In the genomic region with DNA sequence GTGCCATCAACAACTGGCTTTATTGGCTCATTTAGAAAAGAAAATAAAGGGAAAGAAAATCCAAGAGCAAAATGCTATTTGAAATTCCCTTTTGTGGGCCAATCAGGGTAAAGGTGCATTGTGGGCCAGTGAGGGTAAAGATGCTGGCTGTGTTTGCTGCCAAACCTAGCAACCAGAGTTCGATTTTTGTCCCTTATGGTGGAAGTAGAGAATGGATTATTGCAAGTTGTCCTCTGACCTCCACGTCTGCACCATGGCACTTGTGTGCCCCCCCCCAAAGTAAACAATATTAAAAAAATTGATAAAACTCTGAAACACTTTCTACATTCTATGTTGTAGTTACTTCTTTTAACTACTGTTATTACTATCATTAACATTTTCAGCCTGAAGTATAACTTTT, we compare ENCODE assay signal across 19 mouse cellular contexts.
A peak's percentile ranks its signal among the peaks of the same experiment; 100 is the strongest.
DNase-seq lines count a peak whose midpoint lies in the region; ATAC-seq and TF ChIP-seq lines count a peak whose summit lies in the region.
"Had no signal": no experiment of that assay in that cellular context is flagged by ENCODE, and none has a peak within 500 bp of the region (broad histone marks: within the 10 kb centered on the region; RNA-seq: fewer than 3 reads in every experiment).

No protein-coding gene starts in this region.

- H3K4me3 ChIP-seq in liver, adult 2 months (ENCODE audit: insufficient read depth, low read depth, low read length): no peak overlapping the region
- no peak overlapping the region for H3K4me3 ChIP-seq in midbrain, embryonic 16.5 days (ENCODE audit: low read depth, low read length)
- H3K4me3 ChIP-seq in midbrain, embryonic 11.5 days (ENCODE audit: low read depth, low read length): no peak overlapping the region
- H3K4me3 ChIP-seq: embryonic facial prominence, embryonic 10.5 days; embryonic facial prominence, embryonic 13.5 days; erythroblast, embryonic 14.5 days; hindbrain, embryonic 12.5 days had no signal

- DNase-seq in heart, adult 11 months: peak; percentile 57
- DNase-seq in heart, adult 18-20 months: no peak
- peak; percentile 90 for DNase-seq in liver, adult 2 months (ENCODE audit: extremely low read depth, low read depth, low spot score)
- DNase-seq in liver: no peak
- DNase-seq in midbrain, embryonic 11.5 days (ENCODE audit: low spot score, missing footprints): no peak
- DNase-seq: adrenal gland, adult 8-10 months; cerebellum, adult 11-12 months; cerebellum, adult 8-10 months; embryo, embryonic 11 days; gastrocnemius, postnatal 10 days; gastrocnemius, postnatal 36 days had no signal

- H3K79me2 ChIP-seq in liver, adult 2 months (ENCODE audit: control insufficient read depth, insufficient read depth, low read length): no peaks in the 10 kb centered on the region

- ATAC-seq in midbrain, embryonic 16.5 days: no peak
- ATAC-seq in midbrain, embryonic 11.5 days (ENCODE audit: low FRiP score): no peak
- ATAC-seq: hindbrain, postnatal 0 days; inflammation-experienced regulatory T-cells, adult 6 months; intestine, embryonic 16.5 days had no signal

- H3K27me3 ChIP-seq in liver, adult 2 months (ENCODE audit: control insufficient read depth, insufficient read depth, low read length): no peaks in the 10 kb centered on the region
- H3K27me3 ChIP-seq in midbrain, embryonic 16.5 days (ENCODE audit: control insufficient read depth, insufficient read depth, low read depth, low read length): no peaks in the 10 kb centered on the region
- H3K27me3 ChIP-seq in midbrain, embryonic 11.5 days (ENCODE audit: control insufficient read depth, insufficient read depth, low read length): no peaks in the 10 kb centered on the region
- H3K27me3 ChIP-seq: embryonic facial prominence, embryonic 13.5 days; hindbrain, embryonic 12.5 days had no signal

- 17% methylated on average over 2 of the region's 2 CpGs for WGBS in liver, adult 2 months
- 52% methylated on average over 2 of the region's 2 CpGs for WGBS in midbrain, embryonic 16.5 days
- 43% methylated on average over 2 of the region's 2 CpGs for WGBS in midbrain, embryonic 11.5 days

- no peaks in the 10 kb centered on the region for H3K36me3 ChIP-seq in liver, adult 2 months (ENCODE audit: control insufficient read depth, insufficient read depth, low read length)
- no peaks in the 10 kb centered on the region for H3K36me3 ChIP-seq in midbrain, embryonic 16.5 days (ENCODE audit: control insufficient read depth, insufficient read depth, low read length)
- no peaks in the 10 kb centered on the region for H3K36me3 ChIP-seq in midbrain, embryonic 11.5 days (ENCODE audit: control insufficient read depth, insufficient read depth, low read length)
- H3K36me3 ChIP-seq: embryonic facial prominence, embryonic 10.5 days; embryonic facial prominence, embryonic 13.5 days; hindbrain, embryonic 12.5 days had no signal

- no peak for TF ChIP-seq CTCF in liver, adult 2 months (IDR thresholded peaks at IDR 0.05; ENCODE audit: low read depth, low read length)

- H3K4me1 ChIP-seq in liver, adult 2 months (ENCODE audit: control insufficient read depth, insufficient read depth, low read length): peaks cover 2% of the 10 kb centered on the region
- H3K4me1 ChIP-seq in midbrain, embryonic 16.5 days (ENCODE audit: control insufficient read depth, insufficient read depth, low read length): peaks cover 29% of the 10 kb centered on the region
- peaks cover 7% of the 10 kb centered on the region for H3K4me1 ChIP-seq in midbrain, embryonic 11.5 days (ENCODE audit: control insufficient read depth, insufficient read depth, low read length)

- no peak for TF ChIP-seq POLR2A in liver, adult 2 months (IDR thresholded peaks at IDR 0.05; ENCODE audit: extremely low read depth, insufficient read depth, low read length)

- no peak overlapping the region for H3K9ac ChIP-seq in liver, adult 2 months (ENCODE audit: low read depth, low read length)
- H3K9ac ChIP-seq in midbrain, embryonic 16.5 days (ENCODE audit: low read depth, low read length): no peak overlapping the region
- no peak overlapping the region for H3K9ac ChIP-seq in midbrain, embryonic 11.5 days (ENCODE audit: low read length)
- H3K9ac ChIP-seq: embryonic facial prominence, embryonic 13.5 days; hindbrain, embryonic 12.5 days had no signal

- H3K9me3 ChIP-seq in midbrain, embryonic 16.5 days (replicated peaks; ENCODE audit: control insufficient read depth, low read length, poor library complexity, severe bottlenecking): no peaks in the 10 kb centered on the region
- H3K9me3 ChIP-seq in midbrain, embryonic 11.5 days (ENCODE audit: control insufficient read depth, low read length): no peaks in the 10 kb centered on the region
- H3K9me3 ChIP-seq: embryonic facial prominence, embryonic 13.5 days; hindbrain, embryonic 12.5 days had no signal

- peak overlapping the region; percentile 48; the same call in 1 of the 2 replicates for H3K27ac ChIP-seq in liver, adult 2 months (replicated peaks; ENCODE audit: insufficient read depth, low read depth, low read length)
- H3K27ac ChIP-seq in midbrain, embryonic 16.5 days (ENCODE audit: low read length): peak overlapping the region; percentile 58; the same call in 1 of the 2 replicates
- H3K27ac ChIP-seq in midbrain, embryonic 11.5 days (ENCODE audit: low read depth, low read length): no peak overlapping the region
- H3K27ac ChIP-seq: embryonic facial prominence, embryonic 10.5 days; embryonic facial prominence, embryonic 13.5 days; hindbrain, embryonic 12.5 days; hindbrain, postnatal 0 days had no signal

- H3K4me2 ChIP-seq in midbrain, embryonic 16.5 days (ENCODE audit: low read length): no peak overlapping the region
- no peak overlapping the region for H3K4me2 ChIP-seq in midbrain, embryonic 11.5 days
- H3K4me2 ChIP-seq: embryonic facial prominence, embryonic 13.5 days; hindbrain, embryonic 12.5 days had no signal

Comparison
In these comparisons a context has a peak if more than half of its experiments do, and no peak if none do; other contexts are left out.
1. DNase-seq: peak in heart, adult 11 months (single experiment) and liver, adult 2 months (single experiment); none in heart, adult 18-20 months (0 of 2), liver (single experiment) and midbrain, embryonic 11.5 days (single experiment).